Mouse (Mus musculus): Measurements from ENCODE around the gene L3hypdh. TPM values are rescaled to one million over a fixed set of nuclear protein-coding genes. Genes with fewer than 3 reads are reported as not detected.
A peak's percentile ranks its signal among the peaks of the same experiment; 100 is the strongest.

L3hypdh gene
- polyA plus RNA-seq, 1 experiment from 2014 or later = 7.8 TPM

DNA sequence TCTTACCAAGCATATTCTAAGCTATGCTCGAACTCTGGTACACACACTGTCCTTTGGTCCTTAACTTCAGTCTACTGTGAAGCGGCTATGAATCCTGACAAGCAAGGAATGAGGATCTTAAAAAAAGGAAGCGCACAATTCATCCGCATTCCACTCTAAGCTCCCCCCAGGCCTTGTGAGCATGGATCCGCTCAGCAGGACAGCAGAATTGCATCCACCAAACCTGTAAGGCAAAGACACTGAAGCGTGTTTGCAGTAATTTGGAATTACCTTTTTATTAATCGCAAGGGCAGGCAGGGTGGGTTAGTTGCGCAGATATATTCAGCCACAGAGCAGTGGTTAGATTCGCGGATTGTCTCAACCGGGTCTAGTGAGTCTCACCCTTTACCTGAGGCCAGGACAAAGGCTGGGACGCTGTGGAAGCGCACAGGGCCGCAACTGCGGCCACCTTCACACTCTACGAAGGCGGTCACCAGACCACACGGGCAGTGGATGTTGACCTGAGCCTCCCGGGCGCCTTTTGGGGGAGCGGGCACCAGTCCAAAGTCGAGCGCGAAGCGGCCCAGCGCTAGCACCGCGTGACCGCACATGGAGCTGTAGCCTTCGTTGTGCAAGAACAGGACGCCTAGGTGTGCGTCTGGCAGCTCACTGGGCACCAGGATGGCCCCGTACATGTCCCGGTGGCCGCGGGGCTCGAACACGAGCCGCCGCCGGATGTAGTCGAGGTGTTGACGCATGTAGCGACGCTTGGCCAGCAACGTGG lies 797 bp downstream of the L3hypdh start:
- WGBS = 3% methylated on average over 46 of the region's 46 CpGs

GRCm38 (mm10) chr12:72083265-72083664 lies 2.0 kb downstream of the L3hypdh start:
- Histone ChIP-seq H3K27ac (replicated peaks) (no peak overlapping the region), H3K36me3 (no peaks in the 10 kb centered on the region), H3K4me1 (peaks cover 44% of the 10 kb centered on the region), H3K9me3 (replicated peaks) (no peaks in the 10 kb centered on the region), H3K27me3 (ENCODE audit: low read depth, poor library complexity, severe bottlenecking) (no peaks in the 10 kb centered on the region), H3K4me3 (no peak overlapping the region)
- DNase-seq (ENCODE audit: low spot score) = no peak
- 87% methylated on average over 9 of the region's 9 CpGs for WGBS

More for the DNA sequence above, 797 bp downstream of the L3hypdh start:
- peak overlapping the region; percentile 73 for H3K4me3 ChIP-seq
- H3K36me3 ChIP-seq = no peaks in the 10 kb centered on the region
- no peaks in the 10 kb centered on the region for H3K27me3 ChIP-seq (ENCODE audit: low read depth, poor library complexity, severe bottlenecking)
- no peaks in the 10 kb centered on the region for H3K9me3 ChIP-seq (replicated peaks)
- H3K27ac ChIP-seq (replicated peaks) = peak overlapping the region; percentile 96
- DNase-seq (ENCODE audit: low spot score) = no peak
- peaks cover 44% of the 10 kb centered on the region for H3K4me1 ChIP-seq

DNA sequence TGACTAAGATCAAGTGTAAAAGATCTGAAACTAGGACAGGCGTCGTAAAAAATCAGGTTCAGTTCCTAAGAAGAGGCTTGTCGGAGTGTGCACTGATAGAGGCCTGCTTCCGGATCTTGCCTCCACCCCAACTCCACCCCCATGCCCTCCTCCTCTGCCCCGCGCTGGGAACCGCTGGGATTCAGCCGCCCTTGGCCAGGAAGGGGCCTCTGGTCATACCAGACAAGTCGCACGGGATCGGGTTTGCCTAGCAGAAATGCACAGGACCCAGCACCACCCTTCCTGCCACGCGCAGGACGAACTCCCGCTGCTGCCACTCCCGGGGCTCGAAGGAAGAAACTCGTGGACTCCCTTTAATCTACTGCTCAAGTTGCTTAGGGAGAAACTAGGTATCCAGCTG lies 2.9 kb downstream of the L3hypdh start:
- Histone ChIP-seq H3K36me3 (no peaks in the 10 kb centered on the region), H3K27me3 (ENCODE audit: low read depth, poor library complexity, severe bottlenecking) (no peaks in the 10 kb centered on the region), H3K9me3 (replicated peaks) (no peaks in the 10 kb centered on the region), H3K4me1 (peaks cover 35% of the 10 kb centered on the region), H3K27ac (replicated peaks) (no peak overlapping the region), H3K4me3 (peak overlapping the region; percentile 37)
- 33% methylated on average over 18 of the region's 18 CpGs for WGBS
- DNase-seq (ENCODE audit: low spot score) = no peak

GRCm38 (mm10) chr12:72081961-72082360 lies 3.3 kb downstream of the L3hypdh start:
- Histone ChIP-seq H3K27me3 (ENCODE audit: low read depth, poor library complexity, severe bottlenecking) (no peaks in the 10 kb centered on the region), H3K9me3 (replicated peaks) (no peaks in the 10 kb centered on the region), H3K36me3 (no peaks in the 10 kb centered on the region), H3K4me1 (peaks cover 31% of the 10 kb centered on the region), H3K27ac (replicated peaks) (no peak overlapping the region), H3K4me3 (0 out of 2 replicates have a peak overlapping the region, but pooled peaks have one; percentile 37)
- 72% methylated on average over 3 of the region's 3 CpGs for WGBS
- DNase-seq (ENCODE audit: low spot score) = no peak

DNA sequence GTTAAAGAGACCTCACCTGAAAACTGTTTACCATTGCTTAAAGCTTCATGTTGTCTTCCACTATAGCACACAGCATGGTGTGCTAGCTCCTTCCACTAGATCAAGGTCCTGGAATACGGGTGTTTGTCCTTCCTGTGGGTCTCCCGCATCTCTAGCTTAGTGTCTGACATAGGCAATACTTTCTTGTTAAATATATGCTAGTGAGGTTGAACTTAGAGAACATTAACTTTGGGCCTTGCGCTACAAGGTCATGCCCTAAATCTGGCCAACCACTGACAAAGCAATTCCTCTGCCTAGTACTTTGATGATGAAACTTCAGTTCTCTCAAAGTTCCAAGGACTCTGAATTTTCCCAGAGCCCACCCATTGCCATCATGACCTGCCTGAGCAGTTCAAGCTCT lies 7.0 kb downstream of the L3hypdh start:
- Histone ChIP-seq H3K4me3 (no peak overlapping the region), H3K27me3 (ENCODE audit: low read depth, poor library complexity, severe bottlenecking) (no peaks in the 10 kb centered on the region), H3K27ac (replicated peaks) (no peak overlapping the region), H3K4me1 (peaks cover 11% of the 10 kb centered on the region), H3K36me3 (peaks cover 9% of the 10 kb centered on the region), H3K9me3 (replicated peaks) (peaks cover 3% of the 10 kb centered on the region; the same call in 1 of the 2 replicates)
- WGBS = 90% methylated on average over 3 of the region's 3 CpGs
- DNase-seq (ENCODE audit: low spot score) = no peak

- DNase-seq (ENCODE audit: low spot score) = peak; percentile 91
Observed at GRCm38 (mm10) chr12:72070327-72071269, 14.6 kb downstream of the L3hypdh start, which contains the start of gene Gpr135. TSS of gene Gpr135 (minus strand) at chr12:72071125.

DNA sequence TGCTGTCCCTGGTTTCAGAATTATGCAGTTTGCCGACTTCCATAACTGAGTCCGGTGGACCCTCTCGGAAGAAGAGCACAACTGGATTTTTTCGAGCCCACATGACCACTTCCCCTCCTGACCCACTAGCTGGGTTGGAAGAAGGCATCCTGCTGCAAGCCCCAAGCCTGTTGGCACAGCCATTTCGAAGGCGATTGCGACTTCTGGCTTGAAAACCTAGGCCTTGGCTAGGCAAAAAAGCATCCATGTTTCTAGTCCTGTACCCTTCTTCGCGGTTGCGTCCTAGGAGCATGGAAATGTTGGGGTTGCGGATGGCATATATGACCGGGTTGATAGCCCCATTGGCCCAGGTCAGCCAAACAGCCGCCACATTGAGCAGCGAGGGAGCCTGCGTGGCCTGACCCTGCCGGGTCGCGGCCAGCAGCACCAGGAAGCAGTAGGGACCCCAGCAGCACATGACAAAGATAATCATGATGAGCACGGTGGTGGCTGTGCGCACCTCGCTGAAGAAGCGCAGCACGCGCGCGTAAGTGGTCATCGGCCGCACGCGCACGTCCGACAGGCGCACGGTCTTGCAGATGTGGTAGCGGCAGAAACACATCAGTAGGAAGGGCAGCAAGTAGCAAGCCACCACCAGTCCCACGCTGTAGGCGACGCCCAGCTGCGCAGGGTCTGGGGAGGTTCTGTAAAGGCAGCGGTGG lies 15.5 kb downstream of the L3hypdh start:
- peaks cover 3% of the 10 kb centered on the region; the same call in 1 of the 2 replicates for H3K9me3 ChIP-seq (replicated peaks)
- H3K27ac ChIP-seq (replicated peaks) = peak overlapping the region; percentile 82
- peaks cover 21% of the 10 kb centered on the region for H3K4me1 ChIP-seq
- peaks cover 58% of the 10 kb centered on the region for H3K27me3 ChIP-seq (ENCODE audit: low read depth, poor library complexity, severe bottlenecking)
- WGBS = 4% methylated on average over 40 of the region's 40 CpGs
- H3K4me3 ChIP-seq = peak overlapping the region; percentile 71
- H3K36me3 ChIP-seq = peaks cover 6% of the 10 kb centered on the region
- no peak for DNase-seq (ENCODE audit: low spot score)

More at GRCm38 (mm10) chr12:72070327-72071269, 14.6 kb downstream of the L3hypdh start, which contains the start of gene Gpr135:
- H3K4me3 ChIP-seq = peak within 1 kb of the TSS; percentile 71
- peaks cover 21% of the 10 kb centered on the region for H3K4me1 ChIP-seq
- peak within 1 kb of the TSS; percentile 82 for H3K27ac ChIP-seq (replicated peaks)
- peaks cover 3% of the 10 kb centered on the region; the same call in 1 of the 2 replicates for H3K9me3 ChIP-seq (replicated peaks)
- peaks cover 58% of the 10 kb centered on the region for H3K27me3 ChIP-seq (ENCODE audit: low read depth, poor library complexity, severe bottlenecking)
- H3K36me3 ChIP-seq = peaks cover 9% of the 10 kb centered on the region
- WGBS = under 1% methylated on average over 94 of the region's 94 CpGs

- no peak overlapping the region for H3K27ac ChIP-seq (replicated peaks)
- H3K9me3 ChIP-seq (replicated peaks) = no peaks in the 10 kb centered on the region
- no peaks in the 10 kb centered on the region for H3K36me3 ChIP-seq
- H3K4me1 ChIP-seq = no peaks in the 10 kb centered on the region
- 83% methylated on average over 1 of the region's 1 CpGs for WGBS
- no peak overlapping the region for H3K4me3 ChIP-seq
- H3K27me3 ChIP-seq (ENCODE audit: low read depth, poor library complexity, severe bottlenecking) = 0 out of 2 replicates have a peak, but pooled peaks cover 4% of the 10 kb centered on the region
- DNase-seq (ENCODE audit: low spot score) = no peak
Observed at GRCm38 (mm10) chr12:72057780-72058179, 27.5 kb downstream of the L3hypdh start.

GRCm38 (mm10) chr12:72053851-72054250 lies 31.4 kb downstream of the L3hypdh start:
- WGBS = 19% methylated on average over 6 of the region's 6 CpGs
- Histone ChIP-seq H3K27ac (replicated peaks) (no peak overlapping the region), H3K4me3 (no peak overlapping the region), H3K27me3 (ENCODE audit: low read depth, poor library complexity, severe bottlenecking) (0 out of 2 replicates have a peak, but pooled peaks cover 4% of the 10 kb centered on the region), H3K9me3 (replicated peaks) (no peaks in the 10 kb centered on the region; the same call in 1 of the 2 replicates), H3K36me3 (no peaks in the 10 kb centered on the region), H3K4me1 (no peaks in the 10 kb centered on the region)
- DNase-seq (ENCODE audit: low spot score) = no peak

DNA sequence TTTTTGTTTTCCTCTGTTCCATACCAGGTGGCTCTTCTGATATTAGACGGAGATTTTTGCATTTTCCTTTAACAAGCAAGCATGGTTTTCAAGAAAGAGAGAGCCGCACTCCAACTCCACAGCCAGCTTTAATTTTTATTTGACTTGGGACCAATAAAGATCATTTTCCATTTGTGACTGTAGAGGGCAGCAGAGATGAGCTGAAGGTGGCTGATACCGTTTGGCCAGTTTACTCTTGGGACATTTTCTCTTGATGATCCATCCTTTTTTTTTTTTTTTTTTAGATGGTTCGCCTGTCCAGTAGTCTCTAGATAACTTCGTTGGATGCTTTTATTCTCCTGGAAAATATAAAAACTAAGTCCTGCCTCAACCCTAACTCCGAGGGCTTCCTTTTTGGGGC lies 31.9 kb downstream of the L3hypdh start:
- H3K27ac ChIP-seq (replicated peaks) = no peak overlapping the region
- H3K36me3 ChIP-seq = no peaks in the 10 kb centered on the region
- 42% methylated on average over 6 of the region's 6 CpGs for WGBS
- H3K4me1 ChIP-seq = no peaks in the 10 kb centered on the region
- H3K9me3 ChIP-seq (replicated peaks) = no peaks in the 10 kb centered on the region; the same call in 1 of the 2 replicates
- 0 out of 2 replicates have a peak, but pooled peaks cover 4% of the 10 kb centered on the region for H3K27me3 ChIP-seq (ENCODE audit: low read depth, poor library complexity, severe bottlenecking)
- no peak overlapping the region for H3K4me3 ChIP-seq
- no peak for DNase-seq (ENCODE audit: low spot score)

- Histone ChIP-seq H3K27ac (replicated peaks) (no peak overlapping the region), H3K4me3 (no peak overlapping the region), H3K4me1 (no peaks in the 10 kb centered on the region), H3K9me3 (replicated peaks) (no peaks in the 10 kb centered on the region; the same call in 1 of the 2 replicates), H3K27me3 (ENCODE audit: low read depth, poor library complexity, severe bottlenecking) (0 out of 2 replicates have a peak, but pooled peaks cover 4% of the 10 kb centered on the region), H3K36me3 (no peaks in the 10 kb centered on the region)
- 77% methylated on average over 6 of the region's 6 CpGs for WGBS
- no peak for DNase-seq (ENCODE audit: low spot score)
Observed at GRCm38 (mm10) chr12:72052571-72052970, 32.7 kb downstream of the L3hypdh start.

DNA sequence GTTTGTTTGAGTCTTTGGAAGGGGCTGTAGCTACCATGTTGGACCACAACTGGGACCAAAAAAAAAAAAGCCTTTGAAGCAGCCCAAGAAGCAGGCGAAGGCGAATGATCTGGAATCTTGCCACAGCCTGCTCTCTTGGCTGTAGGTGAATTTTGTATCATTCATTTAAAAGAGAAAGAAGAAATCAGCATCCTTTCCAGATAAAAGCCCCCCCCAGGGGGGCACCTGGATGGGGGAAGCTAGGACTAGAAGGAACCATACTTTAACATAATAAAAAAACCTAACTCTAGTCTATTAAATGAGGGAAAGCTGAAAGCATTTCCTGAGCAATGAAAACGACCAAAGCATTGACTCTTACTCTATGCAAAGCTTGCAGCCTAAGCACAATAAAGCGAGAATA lies 34.4 kb downstream of the L3hypdh start:
- no peak for DNase-seq (ENCODE audit: low spot score)
- Histone ChIP-seq H3K27me3 (ENCODE audit: low read depth, poor library complexity, severe bottlenecking) (0 out of 2 replicates have a peak, but pooled peaks cover 4% of the 10 kb centered on the region), H3K36me3 (no peaks in the 10 kb centered on the region), H3K27ac (replicated peaks) (no peak overlapping the region), H3K4me3 (no peak overlapping the region), H3K9me3 (replicated peaks) (no peaks in the 10 kb centered on the region; the same call in 1 of the 2 replicates), H3K4me1 (0 out of 2 replicates have a peak, but pooled peaks cover 3% of the 10 kb centered on the region)
- 85% methylated on average over 4 of the region's 4 CpGs for WGBS
